Mouse (Mus musculus): ENCODE results near the gene Rsph3a. TPM values are rescaled to one million over a fixed set of nuclear protein-coding genes. Genes with fewer than 3 reads are reported as not detected.
"Not testable (repeated sequence)": the region's sequence is repeated elsewhere in the genome, so short reads cannot be mapped to it uniquely, and the experiment has no call there.

The Rsph3a gene
- total RNA-seq, 2 experiments from 2014 or later, result 16.0 to 23.1 TPM

DNA sequence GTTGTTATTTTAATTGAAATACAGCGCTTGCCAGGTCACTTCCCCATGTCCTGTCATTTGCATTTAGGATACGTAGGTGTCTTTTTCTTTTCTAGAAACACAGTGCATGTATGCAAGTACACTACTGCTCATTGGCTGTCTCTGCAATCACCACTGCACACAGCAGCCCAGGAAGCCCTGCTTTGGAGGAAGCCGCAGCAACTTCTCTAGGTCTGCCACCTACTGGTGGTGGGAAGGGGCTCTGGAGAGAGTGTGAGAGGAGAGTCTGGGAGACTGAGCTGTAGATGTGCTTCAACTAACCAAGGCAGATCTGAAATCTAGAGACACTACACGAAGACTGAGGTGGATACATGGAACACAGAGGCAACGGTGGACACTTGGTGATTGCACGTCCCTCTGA is 77.3 kb downstream of the Rsph3a start:
- DNase-seq; intact Hi-C loops (cut with DNase I): not testable (repeated sequence)

DNA sequence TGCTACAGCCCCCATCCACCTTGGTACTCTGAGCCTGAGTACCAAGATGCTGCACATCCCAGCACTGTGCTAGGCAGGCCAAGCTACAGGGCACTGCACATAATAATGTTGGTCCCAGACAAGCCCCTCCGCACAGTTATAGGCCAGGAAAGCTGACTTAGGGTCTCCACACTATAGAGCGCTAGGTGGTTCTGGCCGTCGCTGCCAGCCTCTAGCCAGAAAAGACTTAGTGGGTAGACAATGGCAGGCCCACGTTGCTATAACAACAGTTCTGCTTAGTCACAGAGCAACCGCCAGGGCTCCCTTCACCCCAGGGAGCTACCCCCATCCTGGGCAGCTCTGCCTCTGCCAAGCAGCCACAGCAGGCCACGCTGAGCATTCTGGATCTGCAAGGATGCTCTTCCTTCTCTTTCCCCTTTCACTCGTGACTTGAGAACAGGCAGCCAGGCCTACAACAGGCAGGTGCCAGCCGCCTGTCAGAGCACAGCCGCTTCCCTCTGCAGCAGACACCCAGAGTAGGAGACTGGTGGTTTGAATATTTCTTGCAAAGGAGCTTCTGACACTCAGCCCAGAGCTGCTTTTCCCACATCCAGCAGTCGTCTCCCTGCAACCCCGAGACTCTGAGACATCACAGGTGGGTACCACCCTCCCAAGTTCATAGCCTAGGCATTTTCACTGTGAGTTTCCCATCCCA is 82.2 kb downstream of the Rsph3a start:
- DNase-seq; intact Hi-C loops (cut with DNase I): not testable (repeated sequence)

Other genes starting within 250 kb of the Rsph3a start
- gene Fndc1, start 118.3 kb upstream of the Rsph3a start, total RNA-seq (2021), result 10 to 100 TPM; 35.8 to 37.8 TPM
- gene Tagap, start 19.6 kb upstream of the Rsph3a start, total RNA-seq (2021), result 1 to 10 TPM; 1.9 to 2.2 TPM
- gene Gm49673, start 202.2 kb downstream of the Rsph3a start, total RNA-seq (2021), result not detected
- gene Rnaset2a, start 202.5 kb downstream of the Rsph3a start, total RNA-seq (2021), result 10 to 100 TPM; 12.9 to 13.5 TPM
- gene Fgfr1op, start 219.9 kb downstream of the Rsph3a start, total RNA-seq (2021), result 10 to 100 TPM; 12.0 to 15.5 TPM

All from gastrocnemius, postnatal 36 days (tissue).